Mouse (Mus musculus): ENCODE data around the gene Rusc2. TPM values are rescaled to one million over a fixed set of nuclear protein-coding genes. Genes with fewer than 3 reads are reported as not detected.

The Rusc2 gene
- polyA plus RNA-seq, 1 experiment from 2014 or later: 89.0 TPM

- WGBS: 33% methylated on average over 20 of the region's 20 CpGs
- H3K4me3 ChIP-seq (ENCODE audit: low read depth, low read length): no peak within 1 kb of the TSS
- H3K9me3 ChIP-seq (replicated peaks; ENCODE audit: control insufficient read depth, low read length, poor library complexity, severe bottlenecking): no peaks in the 10 kb centered on the region
- peaks cover 3% of the 10 kb centered on the region; the same call in 1 of the 2 replicates for H3K27me3 ChIP-seq (ENCODE audit: control insufficient read depth, insufficient read depth, low read depth, low read length)
- ATAC-seq: no peak
- peaks cover 7% of the 10 kb centered on the region for H3K4me1 ChIP-seq (ENCODE audit: control insufficient read depth, insufficient read depth, low read length)
- H3K36me3 ChIP-seq (ENCODE audit: control insufficient read depth, insufficient read depth, low read length): no peaks in the 10 kb centered on the region
- H3K4me2 ChIP-seq (ENCODE audit: low read length): peak within 1 kb of the TSS; percentile 42
- H3K27ac ChIP-seq (ENCODE audit: low read length): no peak within 1 kb of the TSS
- peak within 1 kb of the TSS; percentile 46; the same call in 1 of the 2 replicates for H3K9ac ChIP-seq (ENCODE audit: low read depth, low read length)
Measured at GRCm38 (mm10) chr4:43454041-43454836, 72.5 kb downstream of the Rusc2 start, which contains the start of gene Cd72. Gene Cd72, minus strand, starts transcription at chr4:43454628.

- no peak for ATAC-seq
- H3K4me2 ChIP-seq (ENCODE audit: low read length): no peak overlapping the region
- H3K36me3 ChIP-seq (ENCODE audit: control insufficient read depth, insufficient read depth, low read length): no peaks in the 10 kb centered on the region
- H3K27ac ChIP-seq (ENCODE audit: low read length): no peak overlapping the region
- H3K27me3 ChIP-seq (ENCODE audit: control insufficient read depth, insufficient read depth, low read depth, low read length): peaks cover 3% of the 10 kb centered on the region; the same call in 1 of the 2 replicates
- H3K9me3 ChIP-seq (replicated peaks; ENCODE audit: control insufficient read depth, low read length, poor library complexity, severe bottlenecking): no peaks in the 10 kb centered on the region
- H3K4me3 ChIP-seq (ENCODE audit: low read depth, low read length): no peak overlapping the region
- H3K4me1 ChIP-seq (ENCODE audit: control insufficient read depth, insufficient read depth, low read length): peaks cover 7% of the 10 kb centered on the region
- no peak overlapping the region for H3K9ac ChIP-seq (ENCODE audit: low read depth, low read length)
- 30% methylated on average over 4 of the region's 4 CpGs for WGBS
Measured at GRCm38 (mm10) chr4:43456470-43456869, 74.7 kb downstream of the Rusc2 start.

GRCm38 (mm10) chr4:43457124-43457523 is 75.3 kb downstream of the Rusc2 start:
- Histone ChIP-seq H3K4me1 (ENCODE audit: control insufficient read depth, insufficient read depth, low read length) (peaks cover 7% of the 10 kb centered on the region), H3K27me3 (ENCODE audit: control insufficient read depth, insufficient read depth, low read depth, low read length) (peaks cover 3% of the 10 kb centered on the region; the same call in 1 of the 2 replicates), H3K27ac (ENCODE audit: low read length) (no peak overlapping the region), H3K36me3 (ENCODE audit: control insufficient read depth, insufficient read depth, low read length) (no peaks in the 10 kb centered on the region), H3K9ac (ENCODE audit: low read depth, low read length) (no peak overlapping the region), H3K4me3 (ENCODE audit: low read depth, low read length) (no peak overlapping the region), H3K4me2 (ENCODE audit: low read length) (no peak overlapping the region), H3K9me3 (replicated peaks; ENCODE audit: control insufficient read depth, low read length, poor library complexity, severe bottlenecking) (no peaks in the 10 kb centered on the region)
- no peak for ATAC-seq
- 20% methylated on average over 8 of the region's 8 CpGs for WGBS

- Histone ChIP-seq H3K4me1 (ENCODE audit: control insufficient read depth, insufficient read depth, low read length) (no peaks in the 10 kb centered on the region), H3K27me3 (ENCODE audit: control insufficient read depth, insufficient read depth, low read depth, low read length) (no peaks in the 10 kb centered on the region), H3K4me2 (ENCODE audit: low read length) (no peak overlapping the region), H3K9ac (ENCODE audit: low read depth, low read length) (no peak overlapping the region), H3K27ac (ENCODE audit: low read length) (no peak overlapping the region), H3K9me3 (replicated peaks; ENCODE audit: control insufficient read depth, low read length, poor library complexity, severe bottlenecking) (no peaks in the 10 kb centered on the region), H3K36me3 (ENCODE audit: control insufficient read depth, insufficient read depth, low read length) (no peaks in the 10 kb centered on the region), H3K4me3 (ENCODE audit: low read depth, low read length) (no peak overlapping the region)
- 91% methylated on average over 5 of the region's 5 CpGs for WGBS
- ATAC-seq: no peak
Measured at GRCm38 (mm10) chr4:43463102-43463501, 81.3 kb downstream of the Rusc2 start.

GRCm38 (mm10) chr4:43465935-43466334 is 84.2 kb downstream of the Rusc2 start:
- 90% methylated on average over 6 of the region's 6 CpGs for WGBS
- H3K9ac ChIP-seq (ENCODE audit: low read depth, low read length): no peak overlapping the region
- no peaks in the 10 kb centered on the region for H3K36me3 ChIP-seq (ENCODE audit: control insufficient read depth, insufficient read depth, low read length)
- H3K27ac ChIP-seq (ENCODE audit: low read length): no peak overlapping the region
- no peak overlapping the region for H3K4me2 ChIP-seq (ENCODE audit: low read length)
- no peak overlapping the region for H3K4me3 ChIP-seq (ENCODE audit: low read depth, low read length)
- H3K27me3 ChIP-seq (ENCODE audit: control insufficient read depth, insufficient read depth, low read depth, low read length): no peaks in the 10 kb centered on the region
- no peaks in the 10 kb centered on the region for H3K9me3 ChIP-seq (replicated peaks; ENCODE audit: control insufficient read depth, low read length, poor library complexity, severe bottlenecking)
- no peaks in the 10 kb centered on the region for H3K4me1 ChIP-seq (ENCODE audit: control insufficient read depth, insufficient read depth, low read length)
- ATAC-seq: no peak

- 91% methylated on average over 7 of the region's 7 CpGs for WGBS
- H3K27ac ChIP-seq (ENCODE audit: low read length): no peak overlapping the region
- no peaks in the 10 kb centered on the region for H3K9me3 ChIP-seq (replicated peaks; ENCODE audit: control insufficient read depth, low read length, poor library complexity, severe bottlenecking)
- H3K4me2 ChIP-seq (ENCODE audit: low read length): no peak overlapping the region
- no peak for ATAC-seq
- no peaks in the 10 kb centered on the region for H3K36me3 ChIP-seq (ENCODE audit: control insufficient read depth, insufficient read depth, low read length)
- no peaks in the 10 kb centered on the region for H3K4me1 ChIP-seq (ENCODE audit: control insufficient read depth, insufficient read depth, low read length)
- no peak overlapping the region for H3K9ac ChIP-seq (ENCODE audit: low read depth, low read length)
- no peak overlapping the region for H3K4me3 ChIP-seq (ENCODE audit: low read depth, low read length)
- H3K27me3 ChIP-seq (ENCODE audit: control insufficient read depth, insufficient read depth, low read depth, low read length): no peaks in the 10 kb centered on the region
Measured at GRCm38 (mm10) chr4:43466872-43467271, 85.1 kb downstream of the Rusc2 start.

GRCm38 (mm10) chr4:43470301-43470700 is 88.5 kb downstream of the Rusc2 start:
- Histone ChIP-seq H3K27me3 (ENCODE audit: control insufficient read depth, insufficient read depth, low read depth, low read length) (no peaks in the 10 kb centered on the region), H3K4me3 (ENCODE audit: low read depth, low read length) (no peak overlapping the region), H3K9me3 (replicated peaks; ENCODE audit: control insufficient read depth, low read length, poor library complexity, severe bottlenecking) (no peaks in the 10 kb centered on the region), H3K36me3 (ENCODE audit: control insufficient read depth, insufficient read depth, low read length) (no peaks in the 10 kb centered on the region), H3K4me1 (ENCODE audit: control insufficient read depth, insufficient read depth, low read length) (no peaks in the 10 kb centered on the region), H3K27ac (ENCODE audit: low read length) (no peak overlapping the region), H3K9ac (ENCODE audit: low read depth, low read length) (no peak overlapping the region), H3K4me2 (ENCODE audit: low read length) (no peak overlapping the region)
- no peak for ATAC-seq
- 95% methylated on average over 10 of the region's 10 CpGs for WGBS

GRCm38 (mm10) chr4:43473636-43474035 is 91.9 kb downstream of the Rusc2 start:
- WGBS: 74% methylated on average over 1 of the region's 1 CpGs
- no peak for ATAC-seq

GRCm38 (mm10) chr4:43476604-43477003 is 94.8 kb downstream of the Rusc2 start:
- Histone ChIP-seq H3K9me3 (replicated peaks; ENCODE audit: control insufficient read depth, low read length, poor library complexity, severe bottlenecking) (no peaks in the 10 kb centered on the region), H3K4me2 (ENCODE audit: low read length) (no peak overlapping the region), H3K27me3 (ENCODE audit: control insufficient read depth, insufficient read depth, low read depth, low read length) (no peaks in the 10 kb centered on the region), H3K36me3 (ENCODE audit: control insufficient read depth, insufficient read depth, low read length) (no peaks in the 10 kb centered on the region), H3K4me3 (ENCODE audit: low read depth, low read length) (no peak overlapping the region), H3K4me1 (ENCODE audit: control insufficient read depth, insufficient read depth, low read length) (0 out of 2 replicates have a peak, but pooled peaks cover 2% of the 10 kb centered on the region), H3K9ac (ENCODE audit: low read depth, low read length) (no peak overlapping the region), H3K27ac (ENCODE audit: low read length) (no peak overlapping the region)
- 93% methylated on average over 5 of the region's 6 CpGs for WGBS
- ATAC-seq: no peak

More at GRCm38 (mm10) chr4:43473636-43474035, 91.9 kb downstream of the Rusc2 start:
- Histone ChIP-seq H3K4me2 (ENCODE audit: low read length) (no peak overlapping the region), H3K27me3 (ENCODE audit: control insufficient read depth, insufficient read depth, low read depth, low read length) (no peaks in the 10 kb centered on the region), H3K4me1 (ENCODE audit: control insufficient read depth, insufficient read depth, low read length) (0 out of 2 replicates have a peak, but pooled peaks cover 2% of the 10 kb centered on the region), H3K27ac (ENCODE audit: low read length) (no peak overlapping the region), H3K9me3 (replicated peaks; ENCODE audit: control insufficient read depth, low read length, poor library complexity, severe bottlenecking) (no peaks in the 10 kb centered on the region), H3K9ac (ENCODE audit: low read depth, low read length) (no peak overlapping the region), H3K36me3 (ENCODE audit: control insufficient read depth, insufficient read depth, low read length) (no peaks in the 10 kb centered on the region), H3K4me3 (ENCODE audit: low read depth, low read length) (no peak overlapping the region)
